Mouse (Mus musculus): ENCODE results near the gene AC140267.1. TPM values are rescaled to one million over a fixed set of nuclear protein-coding genes. Genes with fewer than 3 reads are reported as not detected.
A peak's percentile ranks its signal among the peaks of the same experiment; 100 is the strongest.

The AC140267.1 gene
- polyA plus RNA-seq, 1 experiment = not detected

DNA sequence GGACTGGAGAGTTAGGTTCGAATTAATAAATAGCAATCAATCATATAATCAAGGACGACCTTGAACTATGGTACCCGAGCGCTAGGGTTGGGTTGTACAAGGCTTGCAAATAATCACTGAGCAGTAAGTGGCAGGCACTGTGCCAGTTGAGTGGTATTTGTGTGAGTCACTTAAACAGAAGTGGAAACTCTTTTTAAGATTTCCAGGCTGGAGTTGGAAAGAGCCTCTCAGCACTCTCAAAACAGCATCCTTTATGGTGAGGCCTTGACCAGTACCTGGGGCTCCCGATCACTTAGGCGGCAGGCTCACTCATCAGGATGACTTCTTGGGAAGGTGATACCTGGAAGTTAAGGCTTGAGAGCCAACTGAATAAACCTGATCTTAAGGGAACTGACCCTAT, 18.6 kb downstream of the AC140267.1 start:
- Histone ChIP-seq H3K4me3 (ENCODE audit: insufficient read depth, low read depth, low read length) (peak overlapping the region; percentile 72), H3K4me1 (ENCODE audit: control insufficient read depth, insufficient read depth, insufficient read length, low read length) (no peaks in the 10 kb centered on the region; the same call in 1 of the 2 replicates), H3K27ac (replicated peaks; ENCODE audit: low read depth, low read length) (peak overlapping the region; percentile 93)

DNA sequence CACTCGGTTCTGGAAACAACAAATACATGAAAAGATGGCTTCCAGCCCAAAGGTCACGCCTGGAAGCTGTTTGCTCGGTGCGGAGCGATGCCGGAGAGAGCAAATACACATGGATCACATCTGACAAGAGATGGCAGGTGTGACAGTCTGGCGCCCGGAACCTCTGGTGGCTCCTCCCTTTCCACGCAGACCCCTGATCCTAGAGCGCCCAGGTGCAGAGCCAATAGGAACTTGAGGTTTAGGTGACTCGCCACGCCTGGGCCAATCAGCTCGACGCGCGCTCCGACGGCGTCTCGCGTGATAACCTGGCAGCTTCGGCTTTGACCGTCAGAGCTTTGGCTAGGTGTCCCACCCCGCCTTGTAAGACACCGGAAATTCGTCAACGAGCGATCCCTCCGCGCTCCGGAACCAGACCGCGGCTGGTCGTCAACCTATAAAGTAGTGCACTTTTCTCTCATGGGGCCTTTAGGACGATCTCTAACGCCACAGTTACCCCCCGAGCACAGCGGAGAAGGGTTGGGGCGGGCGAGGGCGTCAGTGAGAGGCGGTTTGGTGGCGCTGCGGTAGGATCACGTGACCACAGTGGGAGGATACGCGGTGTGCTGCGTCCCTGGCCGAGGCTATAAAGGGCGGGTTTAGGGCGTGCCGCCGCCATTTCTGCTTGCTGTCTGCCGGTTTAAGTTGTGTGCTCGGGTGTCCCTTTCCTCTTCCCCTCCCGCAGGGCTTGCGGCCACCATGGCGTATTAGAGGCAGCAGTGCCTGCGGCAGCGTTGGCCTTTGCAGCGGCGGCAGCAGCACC, 19.4 kb downstream of the AC140267.1 start, which contains the start of gene Atf4:
TSS of gene Atf4 (plus strand) at position 338 of the 799 bp plus-strand sequence.
- H3K4me3 ChIP-seq (ENCODE audit: insufficient read depth, low read depth, low read length) = peak within 1 kb of the TSS; percentile 81
- no peaks in the 10 kb centered on the region; the same call in 1 of the 2 replicates for H3K4me1 ChIP-seq (ENCODE audit: control insufficient read depth, insufficient read depth, insufficient read length, low read length)
- H3K27ac ChIP-seq (replicated peaks; ENCODE audit: low read depth, low read length) = peak within 1 kb of the TSS; percentile 96

DNA sequence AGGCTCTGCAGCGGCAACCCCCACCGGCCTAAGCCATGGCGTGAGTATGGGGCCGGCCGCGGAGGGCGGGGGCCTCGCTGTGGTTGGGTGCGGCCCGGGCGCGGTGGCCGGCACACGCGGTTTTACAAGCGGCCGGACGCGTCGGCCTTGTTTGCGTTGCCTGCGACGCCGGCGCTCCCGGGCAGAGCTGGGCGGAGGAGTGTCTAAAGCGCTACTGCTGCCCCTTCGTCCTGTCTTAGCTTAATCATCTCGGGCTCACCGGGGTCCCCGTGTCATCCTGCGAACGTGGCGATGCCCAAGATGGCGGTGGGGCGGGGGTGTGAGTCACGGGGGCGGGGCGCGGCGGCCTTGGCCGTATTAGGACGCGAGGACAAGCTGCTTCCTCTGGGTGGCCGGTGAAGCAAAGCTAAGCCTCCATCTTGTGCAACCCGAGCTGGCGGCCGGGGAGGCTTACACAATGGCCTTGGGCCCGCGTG, 20.0 kb downstream of the AC140267.1 start:
- Histone ChIP-seq H3K27ac (replicated peaks; ENCODE audit: low read depth, low read length) (peak overlapping the region; percentile 96), H3K4me3 (ENCODE audit: insufficient read depth, low read depth, low read length) (peak overlapping the region; percentile 81), H3K4me1 (ENCODE audit: control insufficient read depth, insufficient read depth, insufficient read length, low read length) (no peaks in the 10 kb centered on the region; the same call in 1 of the 2 replicates)

GRCm38 (mm10) chr15:80256242-80256641, 20.6 kb downstream of the AC140267.1 start:
- peak overlapping the region; percentile 78 for H3K27ac ChIP-seq (replicated peaks; ENCODE audit: low read depth, low read length)
- H3K4me1 ChIP-seq (ENCODE audit: control insufficient read depth, insufficient read depth, insufficient read length, low read length) = no peaks in the 10 kb centered on the region; the same call in 1 of the 2 replicates
- H3K4me3 ChIP-seq (ENCODE audit: insufficient read depth, low read depth, low read length) = peak overlapping the region; percentile 81

DNA sequence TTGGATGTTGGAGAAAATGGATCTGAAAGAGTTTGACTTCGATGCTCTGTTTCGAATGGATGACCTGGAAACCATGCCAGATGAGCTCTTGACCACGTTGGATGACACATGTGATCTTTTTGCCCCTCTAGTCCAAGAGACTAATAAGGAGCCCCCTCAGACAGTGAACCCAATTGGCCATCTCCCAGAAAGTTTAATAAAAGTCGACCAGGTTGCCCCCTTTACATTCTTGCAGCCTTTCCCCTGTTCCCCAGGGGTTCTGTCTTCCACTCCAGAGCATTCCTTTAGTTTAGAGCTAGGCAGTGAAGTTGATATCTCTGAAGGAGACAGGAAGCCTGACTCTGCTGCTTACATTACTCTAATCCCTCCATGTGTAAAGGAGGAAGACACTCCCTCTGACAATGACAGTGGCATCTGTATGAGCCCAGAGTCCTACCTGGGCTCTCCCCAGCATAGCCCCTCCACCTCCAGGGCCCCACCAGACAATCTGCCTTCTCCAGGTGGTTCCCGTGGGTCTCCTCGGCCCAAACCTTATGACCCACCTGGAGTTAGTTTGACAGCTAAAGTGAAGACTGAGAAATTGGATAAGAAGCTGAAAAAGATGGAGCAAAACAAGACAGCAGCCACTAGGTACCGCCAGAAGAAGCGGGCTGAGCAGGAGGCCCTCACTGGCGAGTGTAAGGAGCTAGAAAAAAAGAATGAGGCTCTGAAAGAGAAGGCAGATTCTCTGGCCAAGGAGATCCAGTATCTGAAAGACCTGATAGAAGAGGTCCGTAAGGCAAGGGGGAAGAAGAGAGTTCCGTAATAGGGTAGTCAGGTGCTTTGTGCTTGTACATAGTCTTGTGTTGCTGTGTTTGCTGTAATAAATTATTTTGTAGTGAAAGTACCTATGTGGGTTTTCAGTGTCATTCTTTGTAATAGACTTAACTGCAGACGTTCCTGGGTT, 21.3 kb downstream of the AC140267.1 start:
- Histone ChIP-seq H3K27ac (replicated peaks; ENCODE audit: low read depth, low read length) (peak overlapping the region; percentile 78), H3K4me1 (ENCODE audit: control insufficient read depth, insufficient read depth, insufficient read length, low read length) (no peaks in the 10 kb centered on the region; the same call in 1 of the 2 replicates), H3K4me3 (ENCODE audit: insufficient read depth, low read depth, low read length) (peak overlapping the region; percentile 81)

DNA sequence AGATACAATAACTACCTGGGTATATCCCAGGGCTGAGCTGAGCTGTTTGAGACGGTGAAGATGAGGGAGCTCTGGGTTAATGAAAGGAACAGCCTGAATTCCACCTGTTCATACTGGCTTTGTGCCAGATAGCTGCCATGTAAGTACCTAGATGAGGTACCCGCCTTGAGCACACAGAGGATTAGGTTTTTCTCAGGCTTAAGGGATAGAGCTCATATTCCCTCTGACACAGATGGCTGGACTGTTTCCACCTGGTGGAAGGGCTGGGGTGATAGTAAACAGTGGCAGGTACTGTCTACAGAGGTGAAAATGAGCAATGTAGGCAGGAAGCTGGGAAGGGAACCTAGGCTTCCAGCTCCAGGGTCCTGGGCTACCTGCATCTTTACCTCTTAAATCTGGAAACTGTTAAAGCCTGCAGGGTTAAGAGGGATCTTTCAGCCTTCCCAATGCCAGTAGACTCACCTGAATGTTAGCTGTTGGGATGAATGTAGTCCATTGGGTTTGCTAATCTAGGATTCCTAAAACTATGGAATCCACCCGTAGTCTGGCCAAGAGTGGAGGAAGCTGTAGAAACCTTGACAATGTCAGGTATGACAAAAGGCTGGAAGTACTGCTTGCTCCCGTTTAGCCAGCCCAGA, 22.1 kb downstream of the AC140267.1 start:
- no peaks in the 10 kb centered on the region; the same call in 1 of the 2 replicates for H3K4me1 ChIP-seq (ENCODE audit: control insufficient read depth, insufficient read depth, insufficient read length, low read length)
- 0 out of 2 replicates have a peak overlapping the region, but pooled peaks have one; percentile 4 for H3K4me3 ChIP-seq (ENCODE audit: insufficient read depth, low read depth, low read length)
- H3K27ac ChIP-seq (replicated peaks; ENCODE audit: low read depth, low read length) = no peak overlapping the region

- Histone ChIP-seq H3K4me1 (ENCODE audit: control insufficient read depth, insufficient read depth, insufficient read length, low read length) (peaks cover 2% of the 10 kb centered on the region; the same call in 1 of the 2 replicates), H3K4me3 (ENCODE audit: insufficient read depth, low read depth, low read length) (no peak overlapping the region), H3K27ac (replicated peaks; ENCODE audit: low read depth, low read length) (no peak overlapping the region)
Observed at GRCm38 (mm10) chr15:80258240-80259170, 22.9 kb downstream of the AC140267.1 start.

- H3K27ac ChIP-seq (replicated peaks; ENCODE audit: low read depth, low read length) = no peak overlapping the region
- peaks cover 2% of the 10 kb centered on the region; the same call in 1 of the 2 replicates for H3K4me1 ChIP-seq (ENCODE audit: control insufficient read depth, insufficient read depth, insufficient read length, low read length)
- no peak overlapping the region for H3K4me3 ChIP-seq (ENCODE audit: insufficient read depth, low read depth, low read length)
Observed at GRCm38 (mm10) chr15:80259406-80260045, 23.9 kb downstream of the AC140267.1 start.

GRCm38 (mm10) chr15:80260677-80261076, 25.0 kb downstream of the AC140267.1 start:
- Histone ChIP-seq H3K4me3 (ENCODE audit: insufficient read depth, low read depth, low read length) (no peak overlapping the region), H3K4me1 (ENCODE audit: control insufficient read depth, insufficient read depth, insufficient read length, low read length) (peaks cover 2% of the 10 kb centered on the region; the same call in 1 of the 2 replicates), H3K27ac (replicated peaks; ENCODE audit: low read depth, low read length) (no peak overlapping the region)

DNA sequence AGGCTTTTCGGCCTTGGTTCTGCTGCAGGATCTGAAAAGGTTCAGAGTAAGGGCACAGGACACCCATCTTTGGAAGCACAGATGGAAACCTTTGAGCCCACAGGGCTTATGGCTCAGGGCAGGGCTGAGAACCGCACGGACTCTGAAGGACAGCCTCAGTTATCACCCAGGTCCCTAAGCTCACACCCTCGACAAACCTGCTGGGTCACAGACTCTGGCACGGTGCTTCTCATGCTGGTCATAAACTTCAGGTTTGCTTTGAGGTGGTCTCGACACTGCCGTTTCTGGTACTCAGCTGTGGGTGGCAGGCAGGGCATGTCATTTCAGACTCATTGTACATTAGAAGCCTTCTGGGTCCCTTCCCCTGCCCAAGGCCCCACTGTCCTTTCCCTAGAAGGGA, 25.5 kb downstream of the AC140267.1 start:
- no peak overlapping the region for H3K4me3 ChIP-seq (ENCODE audit: insufficient read depth, low read depth, low read length)
- peaks cover 2% of the 10 kb centered on the region; the same call in 1 of the 2 replicates for H3K4me1 ChIP-seq (ENCODE audit: control insufficient read depth, insufficient read depth, insufficient read length, low read length)
- H3K27ac ChIP-seq (replicated peaks; ENCODE audit: low read depth, low read length) = no peak overlapping the region

GRCm38 (mm10) chr15:80263610-80264575, 28.3 kb downstream of the AC140267.1 start, which contains the start of gene Rps19bp1:
Rps19bp1 (minus strand) TSS chr15:80264315.
- 0 out of 2 replicates have a peak, but pooled peaks cover 2% of the 10 kb centered on the region for H3K4me1 ChIP-seq (ENCODE audit: control insufficient read depth, insufficient read depth, insufficient read length, low read length)
- H3K4me3 ChIP-seq (ENCODE audit: insufficient read depth, low read depth, low read length) = peak within 1 kb of the TSS; percentile 74
- peak within 1 kb of the TSS; percentile 71 for H3K27ac ChIP-seq (replicated peaks; ENCODE audit: low read depth, low read length)

DNA sequence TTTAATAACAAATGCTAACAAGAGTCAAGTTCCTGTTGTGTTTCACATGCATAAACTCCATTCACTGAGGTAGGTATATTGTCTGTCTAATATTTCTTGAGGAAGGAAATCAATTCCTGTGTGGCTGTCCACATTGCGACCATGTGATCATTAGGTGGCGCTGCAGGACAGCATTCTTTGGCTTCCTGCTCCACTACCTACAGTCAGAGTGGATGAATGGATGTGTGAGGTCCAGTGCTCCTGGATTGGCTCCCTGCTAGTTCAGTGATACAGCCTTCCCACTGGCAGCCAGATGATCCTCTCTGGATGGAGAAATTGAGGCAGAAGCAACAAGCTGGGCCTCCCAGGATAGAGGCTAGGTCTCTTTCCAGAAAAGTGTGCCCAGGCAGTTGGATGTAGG, 30.6 kb downstream of the AC140267.1 start:
- Histone ChIP-seq H3K4me1 (ENCODE audit: control insufficient read depth, insufficient read depth, insufficient read length, low read length) (0 out of 2 replicates have a peak, but pooled peaks cover 2% of the 10 kb centered on the region), H3K27ac (replicated peaks; ENCODE audit: low read depth, low read length) (no peak overlapping the region)

More for the DNA sequence above, 30.6 kb downstream of the AC140267.1 start:
- H3K4me3 ChIP-seq (ENCODE audit: insufficient read depth, low read depth, low read length) = no peak overlapping the region

All from brown adipose tissue, adult 24 weeks (tissue).